Mouse (Mus musculus): ENCODE data around the gene Rpp25.

The Rpp25 gene

DNA sequence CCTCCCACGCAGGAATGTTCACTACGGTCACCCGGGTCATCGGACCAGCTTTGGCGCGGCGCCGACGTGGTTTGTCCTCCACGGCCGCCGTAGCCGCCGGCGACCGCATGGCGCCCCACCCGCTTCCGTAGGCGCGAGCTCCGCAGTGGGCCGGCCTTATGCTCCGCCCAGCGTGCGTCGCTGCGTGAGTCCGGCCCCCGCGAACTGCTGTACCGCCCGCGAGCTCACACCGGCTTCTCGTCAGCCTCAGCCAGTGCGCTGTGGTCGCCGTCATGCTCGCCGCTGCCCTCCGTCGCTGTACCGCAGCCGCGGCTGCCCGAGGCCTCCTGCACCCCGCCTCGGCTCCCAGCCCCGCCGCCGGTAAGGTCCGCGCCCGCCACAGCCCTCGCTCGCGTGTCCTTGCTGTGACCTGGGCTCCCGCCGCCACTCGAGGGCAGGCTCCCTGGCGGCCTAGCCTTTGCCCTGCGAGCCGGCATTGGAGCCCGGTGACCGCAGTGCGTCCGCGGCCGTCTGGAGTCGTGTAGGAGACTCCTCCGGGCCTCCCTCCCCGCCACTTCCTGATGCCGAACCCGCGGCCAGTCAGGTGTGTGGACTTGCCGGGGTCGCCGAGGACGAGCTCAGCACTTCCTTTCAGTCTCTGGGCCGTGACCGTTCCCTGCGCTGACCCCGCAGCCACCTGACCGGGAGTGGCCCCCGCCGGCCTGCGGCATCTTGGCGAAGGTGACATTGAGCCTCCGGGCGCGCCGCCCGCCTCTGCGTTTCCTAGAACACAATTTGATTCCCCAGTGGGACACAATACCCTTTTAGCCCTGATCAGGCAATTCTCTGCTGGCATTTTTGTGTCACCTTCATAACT, 17.5 kb downstream of the Rpp25 start, which contains the start of gene Cox5a:
Cox5a (plus strand) TSS at position 219 of the 856 bp plus-strand sequence.
- peak; percentile 98 to 99 for DNase-seq

DNA sequence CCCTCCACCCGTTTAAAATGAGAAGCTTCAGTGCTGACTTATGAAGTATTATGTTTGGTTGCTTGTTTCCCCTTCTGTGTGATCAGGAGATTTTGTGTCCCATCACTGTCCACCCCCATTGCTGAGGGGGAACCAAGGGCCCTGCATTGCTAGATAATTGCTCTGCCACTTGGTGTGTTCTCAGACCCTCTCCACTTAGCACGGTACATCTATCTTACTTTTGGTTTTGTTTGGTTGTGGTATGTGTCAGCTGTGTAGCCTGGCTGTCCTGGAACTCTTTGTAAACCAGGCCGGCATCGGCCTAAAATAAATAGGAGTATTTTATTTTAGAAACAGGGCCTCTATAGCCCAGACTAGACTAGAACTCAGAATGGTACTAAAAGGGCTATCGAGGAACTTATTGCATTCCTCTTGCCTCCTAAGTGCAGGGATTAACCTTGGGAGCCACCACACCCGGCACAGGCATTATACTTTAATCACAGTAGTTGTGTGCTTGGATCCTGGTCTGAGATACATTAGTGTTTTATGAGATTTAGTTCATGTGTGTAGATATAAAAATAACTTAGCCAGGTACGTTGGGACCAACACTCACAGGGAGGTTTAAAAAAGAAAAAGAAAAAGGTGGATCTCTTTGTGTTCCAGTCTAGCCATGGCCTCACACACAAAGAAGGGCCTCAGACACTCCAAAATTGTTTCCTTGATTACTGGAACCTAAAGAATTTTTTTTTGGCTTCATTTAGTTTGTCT, 18.5 kb downstream of the Rpp25 start:
- DNase-seq = no peak

- no peak for DNase-seq
Observed at GRCm38 (mm10) chr9:57522861-57523246, 19.0 kb downstream of the Rpp25 start.

GRCm38 (mm10) chr9:57523754-57524153, 19.9 kb downstream of the Rpp25 start:
- no peak for DNase-seq

DNA sequence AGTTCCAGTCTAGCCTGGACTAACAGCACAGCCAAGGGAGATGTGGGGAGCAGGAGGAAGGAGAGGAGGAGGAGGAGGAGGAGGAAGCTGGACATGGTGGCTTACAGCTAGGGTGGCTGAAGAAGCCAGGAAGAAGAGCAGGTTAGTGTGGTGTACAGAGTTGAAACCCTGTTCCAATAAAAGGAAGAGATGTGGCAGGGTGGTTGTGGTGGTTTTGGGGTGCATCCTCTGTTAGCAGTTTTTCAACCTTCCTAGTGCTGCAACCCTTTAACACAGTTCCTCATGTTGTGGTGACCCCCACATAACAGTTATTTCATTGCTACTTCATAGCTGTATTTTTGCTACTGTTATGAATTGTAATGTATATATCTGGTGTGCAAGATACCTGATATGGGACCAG, 20.6 kb downstream of the Rpp25 start:
- no peak for DNase-seq

DNA sequence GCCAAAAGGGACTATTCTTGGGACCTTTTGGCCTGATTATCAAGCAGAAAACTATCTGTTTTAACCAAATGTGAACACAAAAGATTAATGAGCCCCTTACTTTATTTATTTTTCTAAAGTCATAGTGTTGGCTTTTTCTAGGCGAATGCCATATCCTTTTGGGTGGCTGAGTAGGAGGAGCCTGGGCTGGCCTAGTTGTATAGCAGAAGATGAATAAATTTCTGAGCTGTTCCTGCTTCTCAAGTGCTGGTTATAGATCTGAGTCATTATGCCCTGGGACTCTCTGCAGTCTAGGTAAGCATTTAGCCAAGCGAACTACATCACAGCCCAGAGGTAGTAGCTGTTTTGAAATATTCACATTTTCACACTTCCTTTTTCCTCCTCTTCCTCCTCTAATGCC, 21.7 kb downstream of the Rpp25 start:
- DNase-seq = no peak

DNA sequence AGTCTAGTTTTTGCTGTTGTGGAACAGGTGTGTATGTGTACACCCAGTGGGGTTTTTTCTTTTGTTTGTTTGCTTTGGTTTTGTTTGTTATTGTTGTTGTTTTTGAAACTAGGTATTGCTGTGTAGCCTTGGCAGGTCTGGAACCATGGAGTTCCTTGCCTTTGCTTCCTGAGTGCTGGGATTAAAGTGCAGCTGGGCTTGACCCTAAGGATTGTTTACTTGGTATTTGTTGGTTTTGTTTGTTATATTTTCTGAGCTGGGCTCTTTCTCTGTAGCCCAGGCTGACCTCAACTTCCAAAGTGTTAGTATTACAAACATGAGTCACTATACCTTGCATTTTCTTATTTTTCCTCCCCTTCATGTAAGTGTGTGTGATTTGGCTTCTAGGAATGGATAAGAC, 22.6 kb downstream of the Rpp25 start:
- DNase-seq = no peak

DNA sequence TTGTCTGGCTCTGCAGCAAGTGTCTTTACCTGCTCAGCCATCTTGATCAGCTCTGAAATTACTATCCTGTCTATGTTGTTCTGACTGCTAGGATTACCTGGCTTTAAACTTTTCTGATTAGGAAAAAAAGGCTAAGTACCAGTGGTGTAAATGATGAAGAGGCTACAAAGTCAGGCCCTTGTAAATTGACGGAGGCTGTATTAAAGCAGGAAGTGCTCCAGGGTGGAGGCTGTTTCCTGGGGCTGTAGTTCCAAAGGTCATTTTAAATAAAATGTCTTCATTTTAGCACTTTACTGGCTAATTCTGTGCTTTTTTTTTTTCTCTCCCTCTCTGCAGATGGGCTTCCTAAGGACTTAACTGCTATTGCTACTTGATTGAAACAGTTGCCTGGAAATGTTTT, 28.1 kb downstream of the Rpp25 start:
- DNase-seq = no peak

- no peak for DNase-seq
Observed at GRCm38 (mm10) chr9:57536362-57536761, 32.5 kb downstream of the Rpp25 start.

DNA sequence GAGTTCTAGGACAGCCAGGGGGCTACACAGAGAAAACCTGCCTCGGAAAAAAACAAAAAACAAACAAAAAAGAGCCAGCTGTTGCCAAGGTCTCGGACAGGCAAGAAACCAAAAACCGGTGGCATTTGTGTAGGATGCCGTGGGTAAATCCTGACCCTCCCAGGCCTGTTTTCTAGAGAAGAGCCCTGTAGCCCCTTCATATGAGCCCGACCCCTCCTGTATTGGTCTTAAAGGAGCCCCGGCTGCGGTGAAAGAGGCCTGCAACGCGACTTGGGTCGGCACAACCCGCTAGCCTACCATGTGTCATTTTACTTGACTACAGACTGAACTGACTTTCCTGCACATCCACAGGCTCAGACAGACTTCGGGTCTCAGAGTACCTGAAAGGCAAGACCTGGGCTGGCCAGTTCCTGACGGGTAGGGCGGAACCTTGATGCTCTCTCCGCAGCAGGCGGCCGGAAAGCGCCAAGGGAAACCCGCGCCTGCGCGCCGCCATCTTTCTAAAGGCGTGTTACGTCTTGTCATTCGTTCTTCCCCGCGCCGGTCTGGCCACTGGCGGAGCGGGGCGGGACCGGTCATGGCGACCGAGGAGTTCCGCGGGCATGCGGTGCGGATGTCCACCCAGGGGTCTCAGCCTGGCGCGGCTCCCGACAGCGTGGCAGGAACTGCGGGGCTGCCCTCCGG, 33.4 kb downstream of the Rpp25 start, which contains the start of gene Fam219b:
Fam219b (plus strand) TSS at position 485 of the 684 bp plus-strand sequence.
- DNase-seq = peak; percentile 94 to 95

DNA sequence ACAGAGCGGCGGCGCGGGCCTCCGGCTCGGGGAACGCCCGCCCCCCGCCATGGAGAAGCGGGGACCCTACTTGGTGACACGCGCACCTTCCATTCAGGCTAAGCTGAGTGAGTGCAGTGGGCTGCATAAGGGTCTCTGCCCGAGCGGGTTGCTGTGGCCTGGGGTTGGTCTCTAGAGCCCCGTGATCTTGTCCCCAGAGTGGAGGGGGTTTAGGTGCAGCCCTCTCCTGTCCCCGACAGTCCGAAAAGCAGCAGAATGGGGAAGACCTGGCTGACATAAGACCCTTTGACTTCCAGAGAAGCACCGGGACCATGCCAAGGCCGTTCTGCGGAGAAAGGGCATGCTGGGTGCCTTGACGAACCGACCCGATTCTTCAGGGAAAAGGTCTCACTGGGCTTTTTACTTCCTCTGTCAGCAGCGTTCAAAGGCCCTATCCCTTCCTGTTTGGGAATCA, 33.9 kb downstream of the Rpp25 start:
- DNase-seq = no peak

DNA sequence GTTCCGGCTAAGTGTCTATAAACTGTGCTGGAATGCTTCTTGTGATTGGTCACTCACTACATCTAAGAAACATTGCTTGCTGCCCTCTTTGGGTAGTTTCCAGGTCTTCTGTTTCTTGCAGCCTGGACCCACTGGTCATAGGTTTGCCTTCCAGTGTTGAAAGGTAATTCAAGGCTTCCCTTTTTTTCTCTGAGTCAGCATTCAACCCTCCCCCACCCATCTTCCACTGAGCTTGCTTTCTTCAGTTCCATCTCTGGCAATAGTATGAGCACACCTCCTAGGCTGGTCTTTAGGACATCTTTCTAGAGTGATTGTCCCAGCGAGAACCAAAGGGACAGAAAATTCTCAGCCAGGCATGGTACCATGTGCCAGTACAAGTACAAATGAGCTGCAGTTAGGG, 35.7 kb downstream of the Rpp25 start:
- DNase-seq = no peak

DNA sequence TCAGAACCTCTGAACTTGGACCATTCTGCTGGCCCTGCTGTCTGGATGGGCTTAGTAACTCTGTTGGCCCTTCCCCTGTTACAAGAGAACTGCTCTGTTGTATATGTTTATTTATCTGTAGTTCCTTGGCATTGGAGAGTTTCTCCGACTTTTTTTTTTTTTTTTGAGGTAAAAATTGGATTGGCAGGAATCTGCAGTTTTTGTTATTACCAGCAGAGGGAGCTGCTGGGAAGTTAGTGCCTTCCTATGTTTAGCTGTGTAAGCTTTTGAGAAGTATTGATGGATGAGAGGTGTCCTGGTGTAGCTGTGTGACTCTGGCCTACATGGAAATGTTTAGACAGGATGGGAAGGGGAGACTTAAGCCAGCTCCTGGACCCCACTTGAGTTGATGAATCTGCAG, 37.5 kb downstream of the Rpp25 start:
- peak; percentile 57 to 72 for DNase-seq

GRCm38 (mm10) chr9:57543951-57544350, 40.1 kb downstream of the Rpp25 start:
- no peak for DNase-seq

DNA sequence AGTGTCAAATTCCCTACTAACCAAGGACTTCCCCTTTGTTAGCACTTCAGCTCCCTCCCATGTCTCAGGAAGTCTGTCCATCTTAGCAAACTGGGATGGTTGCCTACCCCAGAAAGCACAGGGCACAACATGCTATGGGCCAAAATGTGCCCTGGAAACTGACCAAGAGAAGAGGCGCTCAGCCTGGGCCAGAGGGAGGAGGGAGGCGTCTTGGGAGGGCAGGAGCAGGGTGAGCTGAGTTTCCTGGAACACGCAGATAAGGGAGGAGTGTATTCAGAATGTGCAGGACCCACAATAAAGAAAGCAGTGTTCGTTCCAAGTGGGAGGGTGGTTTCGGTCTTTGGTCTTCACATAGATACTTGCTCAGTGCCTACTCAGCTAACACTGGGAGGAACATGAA, 43.5 kb downstream of the Rpp25 start:
- peak; percentile 53 to 64 for DNase-seq

GRCm38 (mm10) chr9:57547869-57548268, 44.0 kb downstream of the Rpp25 start:
- DNase-seq = no peak

DNA sequence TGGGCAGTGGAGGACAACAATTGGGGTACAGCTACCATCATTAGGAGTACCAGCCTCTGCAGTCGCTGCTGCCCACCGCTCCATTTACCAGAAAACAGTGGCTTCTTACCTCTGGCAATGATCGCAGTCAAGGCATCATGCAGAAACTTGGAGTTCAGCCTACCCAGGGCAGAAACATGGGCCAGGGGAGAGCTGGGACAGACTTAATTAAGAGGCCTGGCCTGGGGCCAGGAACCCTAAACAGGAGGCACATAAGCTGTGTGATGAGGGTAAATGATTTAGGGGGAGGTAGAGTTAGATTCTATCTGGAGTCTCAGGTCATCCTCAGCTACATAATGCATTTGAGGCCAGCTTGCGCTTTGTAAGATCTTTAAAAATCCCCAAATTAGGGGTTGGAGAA, 45.4 kb downstream of the Rpp25 start:
- peak; percentile 43 to 57 for DNase-seq

GRCm38 (mm10) chr9:57550126-57550862, 46.5 kb downstream of the Rpp25 start:
- DNase-seq = no peak

DNA sequence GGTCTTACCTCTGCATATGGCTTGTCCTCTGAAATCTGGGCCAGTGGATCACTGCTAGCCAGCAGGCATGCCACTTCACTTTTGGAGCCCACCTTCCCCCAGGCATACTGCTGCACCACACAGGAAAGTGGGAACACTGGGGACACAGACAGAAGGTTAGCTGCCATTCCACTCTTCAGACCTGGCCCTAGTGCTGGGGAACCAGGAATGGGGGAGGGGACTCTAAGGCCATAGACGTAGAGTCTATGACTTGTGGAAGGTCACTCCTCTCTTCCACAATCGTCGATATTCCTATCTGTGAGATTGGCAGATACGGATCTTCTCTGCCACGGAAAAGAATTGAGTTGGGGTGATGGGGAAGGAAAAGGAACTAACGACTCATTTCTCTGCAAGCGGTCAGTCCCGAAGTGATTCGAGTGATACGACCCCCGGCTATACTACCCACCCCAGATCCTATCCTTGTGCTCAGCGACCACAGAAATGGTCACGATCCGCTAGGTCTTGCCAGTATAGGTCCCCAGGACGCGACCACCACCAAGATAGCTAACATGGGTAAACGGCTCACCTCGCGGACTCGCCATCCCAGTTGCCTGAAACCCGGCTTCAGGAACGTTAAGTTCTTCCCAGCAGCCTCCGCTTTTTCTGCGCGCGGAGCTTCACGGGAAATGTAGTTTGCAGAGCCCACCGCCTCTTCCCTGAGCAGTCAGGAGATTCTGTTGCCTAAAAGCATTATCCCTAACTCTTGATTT, 48.5 kb downstream of the Rpp25 start, which contains the start of gene Mpi:
Mpi (minus strand) TSS at position 625 of the 749 bp plus-strand sequence.
- peak; percentile 76 to 84 for DNase-seq

- DNase-seq = no peak
Observed at GRCm38 (mm10) chr9:57553119-57553518, 49.3 kb downstream of the Rpp25 start.

GRCm38 (mm10) chr9:57554753-57555152, 50.9 kb downstream of the Rpp25 start:
- DNase-seq = no peak
